Mouse (Mus musculus) urinary bladder, postnatal 36 days (tissue): ENCODE measurements around the gene Cactin.

ENCODE experiments used
- DNase-seq, 2 experiments: peaks; one replicate each; pipeline ENCODE4 v3.0.0; 2022; ENCODE audit warnings: low spot score in 2 of 2, mixed read lengths in 1 of 2

Gene Cactin

GRCm38 (mm10) chr10:81297246-81297645, 23.7 kb upstream of the Cactin start:
- no peak for DNase-seq

- no peak for DNase-seq
Observed at GRCm38 (mm10) chr10:81297845-81298244, 23.1 kb upstream of the Cactin start.

GRCm38 (mm10) chr10:81298369-81299100, 22.4 kb upstream of the Cactin start:
- no peak for DNase-seq

GRCm38 (mm10) chr10:81299585-81300351, 21.1 kb upstream of the Cactin start:
- no peak for DNase-seq

- no peak for DNase-seq
Observed at GRCm38 (mm10) chr10:81300352-81300907, 20.5 kb upstream of the Cactin start.

- no peak for DNase-seq
Observed at GRCm38 (mm10) chr10:81301321-81301720, 19.6 kb upstream of the Cactin start.

GRCm38 (mm10) chr10:81302288-81302687, 18.6 kb upstream of the Cactin start:
- no peak for DNase-seq

- DNase-seq: no peak
Observed at GRCm38 (mm10) chr10:81302781-81303218, 18.1 kb upstream of the Cactin start.

GRCm38 (mm10) chr10:81303258-81303657, 17.6 kb upstream of the Cactin start:
- no peak for DNase-seq

GRCm38 (mm10) chr10:81303761-81304160, 17.1 kb upstream of the Cactin start:
- DNase-seq: no peak

- no peak for DNase-seq
Observed at GRCm38 (mm10) chr10:81304597-81305238, 16.2 kb upstream of the Cactin start.

- DNase-seq: no peak
Observed at GRCm38 (mm10) chr10:81305663-81306062, 15.2 kb upstream of the Cactin start.

- no peak for DNase-seq
Observed at GRCm38 (mm10) chr10:81306173-81306668, 14.7 kb upstream of the Cactin start.

GRCm38 (mm10) chr10:81306837-81307682, 13.8 kb upstream of the Cactin start:
- DNase-seq: no peak

GRCm38 (mm10) chr10:81309571-81309970, 11.3 kb upstream of the Cactin start:
- no peak for DNase-seq

- no peak for DNase-seq
Observed at GRCm38 (mm10) chr10:81313581-81313980, 7.3 kb upstream of the Cactin start.

- no peak for DNase-seq
Observed at GRCm38 (mm10) chr10:81314201-81314600, 6.7 kb upstream of the Cactin start.

GRCm38 (mm10) chr10:81315587-81315986, 5.3 kb upstream of the Cactin start:
- no peak for DNase-seq

GRCm38 (mm10) chr10:81316338-81317060, 4.4 kb upstream of the Cactin start:
- no peak for DNase-seq

GRCm38 (mm10) chr10:81317273-81317672, 3.6 kb upstream of the Cactin start:
- DNase-seq: peak; percentile 37 to 70
